Mouse (Mus musculus) thymus, postnatal 36 days (tissue): ENCODE data around the gene Igfbp1.

Experiments
- DNase-seq, 2 experiments: peaks; one replicate each; pipeline ENCODE4 v3.0.0; 2022; ENCODE audit warnings: mixed read lengths in 2 of 2

Igfbp1 gene

GRCm38 (mm10) chr11:7234981-7235609, 37.5 kb downstream of the Igfbp1 start:
- DNase-seq: no peak

GRCm38 (mm10) chr11:7236751-7237150, 39.2 kb downstream of the Igfbp1 start:
- DNase-seq: no peak

GRCm38 (mm10) chr11:7237712-7238111, 40.1 kb downstream of the Igfbp1 start:
- no peak for DNase-seq

- no peak for DNase-seq
Observed at GRCm38 (mm10) chr11:7238546-7238945, 41.0 kb downstream of the Igfbp1 start.

GRCm38 (mm10) chr11:7239041-7239740, 41.6 kb downstream of the Igfbp1 start:
- DNase-seq: no peak

GRCm38 (mm10) chr11:7244782-7245181, 47.2 kb downstream of the Igfbp1 start:
- DNase-seq: no peak

GRCm38 (mm10) chr11:7250415-7250814, 52.8 kb downstream of the Igfbp1 start:
- DNase-seq: no peak

- DNase-seq: no peak
Observed at GRCm38 (mm10) chr11:7250870-7251269, 53.3 kb downstream of the Igfbp1 start.
